Mouse (Mus musculus): ENCODE measurements around the gene Gm5294. TPM values are rescaled to one million over a fixed set of nuclear protein-coding genes. Genes with fewer than 3 reads are reported as not detected.

Gm5294 gene
- polyA plus RNA-seq, 1 experiment: not detected

DNA sequence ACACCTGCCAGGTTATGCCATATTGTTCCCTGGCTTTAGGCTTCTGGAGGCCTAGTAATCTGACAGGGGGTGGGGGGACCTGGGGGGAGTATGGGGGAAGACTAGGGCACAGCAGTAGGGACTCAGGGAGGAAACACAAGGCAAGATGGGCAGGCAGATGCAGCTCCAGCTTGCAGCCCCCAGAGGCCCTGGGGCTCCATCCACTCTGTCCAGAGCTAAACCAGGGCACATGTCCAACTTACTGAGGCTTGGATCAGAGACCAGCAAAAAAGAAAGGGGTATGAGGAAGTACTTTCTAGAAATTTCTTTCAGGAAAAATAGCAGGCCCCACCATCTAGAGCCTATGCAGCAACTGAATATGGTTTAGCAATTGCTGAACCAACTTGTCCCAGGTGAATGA lies 44.3 kb downstream of the Gm5294 start:
- H3K9ac ChIP-seq (ENCODE audit: low read depth, poor library complexity, severe bottlenecking): no peak overlapping the region
- no peaks in the 10 kb centered on the region for H3K9me3 ChIP-seq (replicated peaks; ENCODE audit: control insufficient read depth, insufficient read depth, low read length, poor library complexity, severe bottlenecking)
- no peaks in the 10 kb centered on the region for H3K36me3 ChIP-seq (ENCODE audit: control insufficient read depth, insufficient read depth, low read length, poor library complexity, severe bottlenecking)
- H3K4me1 ChIP-seq (ENCODE audit: control insufficient read depth, insufficient read depth, low read length): no peaks in the 10 kb centered on the region
- no peak overlapping the region for H3K27ac ChIP-seq (ENCODE audit: insufficient read depth, low read length)
- H3K27me3 ChIP-seq (ENCODE audit: control insufficient read depth, insufficient read depth, low read length, poor library complexity, severe bottlenecking): no peaks in the 10 kb centered on the region
- H3K4me3 ChIP-seq (ENCODE audit: low read depth, low read length): no peak overlapping the region
- TF ChIP-seq EP300 (IDR thresholded peaks at IDR 0.05; ENCODE audit: insufficient read depth, low read depth, low read length): no peak
- no peak for TF ChIP-seq CTCF (IDR thresholded peaks at IDR 0.05; ENCODE audit: low read depth, low read length)
- TF ChIP-seq POLR2A (IDR thresholded peaks at IDR 0.05; ENCODE audit: insufficient read depth, low read length): no peak

DNA sequence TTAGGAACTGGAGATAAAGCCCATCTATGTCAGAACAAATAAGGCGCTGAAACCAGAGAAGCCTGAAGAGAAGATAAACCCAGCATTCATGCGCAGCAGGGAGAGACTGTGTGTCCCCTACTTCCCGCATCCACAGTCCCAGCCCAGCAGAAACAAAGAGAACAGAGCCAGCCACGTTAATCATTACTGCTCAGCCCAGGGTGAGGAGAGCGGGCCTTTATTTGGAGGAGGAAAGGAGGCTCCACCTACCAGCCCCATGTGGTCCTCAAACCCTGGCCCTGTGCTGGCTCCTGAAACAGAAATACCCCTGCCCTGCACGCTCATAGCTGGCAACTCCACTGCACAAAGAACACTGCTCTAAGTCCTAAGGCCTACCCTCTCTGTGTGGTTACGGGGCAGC lies 45.0 kb downstream of the Gm5294 start:
- H3K27ac ChIP-seq (ENCODE audit: insufficient read depth, low read length): no peak overlapping the region
- H3K27me3 ChIP-seq (ENCODE audit: control insufficient read depth, insufficient read depth, low read length, poor library complexity, severe bottlenecking): no peaks in the 10 kb centered on the region
- no peaks in the 10 kb centered on the region for H3K4me1 ChIP-seq (ENCODE audit: control insufficient read depth, insufficient read depth, low read length)
- no peak overlapping the region for H3K4me3 ChIP-seq (ENCODE audit: low read depth, low read length)
- no peak overlapping the region for H3K9ac ChIP-seq (ENCODE audit: low read depth, poor library complexity, severe bottlenecking)
- no peaks in the 10 kb centered on the region for H3K9me3 ChIP-seq (replicated peaks; ENCODE audit: control insufficient read depth, insufficient read depth, low read length, poor library complexity, severe bottlenecking)
- TF ChIP-seq CTCF (IDR thresholded peaks at IDR 0.05; ENCODE audit: low read depth, low read length): no peak
- TF ChIP-seq POLR2A (IDR thresholded peaks at IDR 0.05; ENCODE audit: insufficient read depth, low read length): no peak
- TF ChIP-seq EP300 (IDR thresholded peaks at IDR 0.05; ENCODE audit: insufficient read depth, low read depth, low read length): no peak
- H3K36me3 ChIP-seq (ENCODE audit: control insufficient read depth, insufficient read depth, low read length, poor library complexity, severe bottlenecking): no peaks in the 10 kb centered on the region

DNA sequence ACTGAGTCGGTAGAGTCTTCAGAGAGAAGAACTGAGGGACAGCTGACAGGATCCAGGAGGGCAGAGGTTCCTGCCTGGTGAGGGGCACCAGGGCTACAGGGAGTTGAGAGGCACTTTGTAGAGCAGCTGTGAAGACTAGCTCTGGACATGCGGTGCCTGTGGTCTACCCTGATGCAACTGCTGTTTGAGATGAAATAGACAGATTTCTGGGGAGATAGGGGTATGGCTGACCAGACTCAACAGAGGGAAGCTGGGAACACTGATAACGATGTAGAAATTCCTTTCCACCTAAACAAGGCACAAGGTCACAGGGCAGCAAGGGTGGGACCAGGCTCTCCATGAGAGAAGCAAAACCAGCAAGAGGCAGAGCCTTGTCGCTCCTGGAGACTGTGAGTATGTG lies 45.8 kb downstream of the Gm5294 start:
- no peaks in the 10 kb centered on the region for H3K4me1 ChIP-seq (ENCODE audit: control insufficient read depth, insufficient read depth, low read length)
- no peak overlapping the region for H3K9ac ChIP-seq (ENCODE audit: low read depth, poor library complexity, severe bottlenecking)
- H3K27ac ChIP-seq (ENCODE audit: insufficient read depth, low read length): no peak overlapping the region
- no peaks in the 10 kb centered on the region for H3K27me3 ChIP-seq (ENCODE audit: control insufficient read depth, insufficient read depth, low read length, poor library complexity, severe bottlenecking)
- TF ChIP-seq EP300 (IDR thresholded peaks at IDR 0.05; ENCODE audit: insufficient read depth, low read depth, low read length): no peak
- TF ChIP-seq POLR2A (IDR thresholded peaks at IDR 0.05; ENCODE audit: insufficient read depth, low read length): no peak
- TF ChIP-seq CTCF (IDR thresholded peaks at IDR 0.05; ENCODE audit: low read depth, low read length): no peak
- no peaks in the 10 kb centered on the region for H3K9me3 ChIP-seq (replicated peaks; ENCODE audit: control insufficient read depth, insufficient read depth, low read length, poor library complexity, severe bottlenecking)
- no peak overlapping the region for H3K4me3 ChIP-seq (ENCODE audit: low read depth, low read length)
- H3K36me3 ChIP-seq (ENCODE audit: control insufficient read depth, insufficient read depth, low read length, poor library complexity, severe bottlenecking): no peaks in the 10 kb centered on the region

Other genes with a start within 250 kb of the Gm5294 start
- 19.3 and 20.5 TPM in 2 replicates for gene Zfp68, start 200.3 kb upstream of the Gm5294 start, polyA plus RNA-seq (2011; ENCODE audit: insufficient read depth, insufficient read length, low read depth, missing spikeins)
- gene A430033K04Rik, start 197.2 kb upstream of the Gm5294 start, polyA plus RNA-seq (2011; ENCODE audit: insufficient read depth, insufficient read length, low read depth, missing spikeins): 3.5 and 3.7 TPM in 2 replicates
- gene Fam20c, start 65.6 kb upstream of the Gm5294 start, polyA plus RNA-seq (2011; ENCODE audit: insufficient read depth, insufficient read length, low read depth, missing spikeins): 0.88 and 1.1 TPM in 2 replicates
- 48.7 and 49.5 TPM in 2 replicates for gene Pdgfa, start 177.3 kb downstream of the Gm5294 start, polyA plus RNA-seq (2011; ENCODE audit: insufficient read depth, insufficient read length, low read depth, missing spikeins)